Mouse (Mus musculus) olfactory bulb, adult 2 months (tissue): ENCODE results near the gene Olfr287. TPM values are rescaled to one million over a fixed set of nuclear protein-coding genes. Genes with fewer than 3 reads are reported as not detected.

Experiments
- H3K27ac ChIP-seq: fragments of 200-500 bp; 2 replicates; pipeline ENCODE4 v1.5.1; 2012; ENCODE audit warnings: low read depth, low read length; ENCODE audit not compliant: insufficient read depth
- H3K4me1 ChIP-seq: fragments of 200-500 bp; 2 replicates; pipeline ENCODE4 v1.6.1; 2012; ENCODE audit warnings: low read length; ENCODE audit not compliant: control insufficient read depth, insufficient read depth
- H3K4me3 ChIP-seq: fragments of 200-500 bp; 2 replicates; pipeline ENCODE4 v1.5.1; 2012; ENCODE audit warnings: mild to moderate bottlenecking, low read depth, low read length, moderate library complexity; ENCODE audit not compliant: insufficient read depth
- CTCF ChIP-seq: fragments of 200-500 bp; IDR thresholded peaks from 2 replicates; pipeline ENCODE4 v1.5.1; 2012; ENCODE audit warnings: low read depth, mild to moderate bottlenecking, low read length, moderate library complexity; ENCODE audit not compliant: insufficient read depth
- POLR2A ChIP-seq: fragments of 200-500 bp; IDR thresholded peaks from 2 replicates; pipeline ENCODE4 v1.6.1; 2012; ENCODE audit warnings: mild to moderate bottlenecking, low read depth, low read length, moderate library complexity; ENCODE audit not compliant: insufficient read depth
- WGBS: fragments of 180-500 bp; shearing (Covaris S2); methylation state at CpG from one replicate; pipeline ENCODE4 v1.1.7; 2018; 5-methylcytosine and 5-hydroxymethylcytosine counted together
- polyA plus RNA-seq: library from polyadenylated mRNA; stranded (reverse); fragments of >200 nt; gene quantifications from 2 replicates; pipeline ENCODE4 v1.2.4, GENCODE M21; 2012; ENCODE audit warnings: low replicate concordance; ENCODE audit not compliant: missing spikeins, insufficient read depth, insufficient read length

Gene Olfr287
- polyA plus RNA-seq, 1 experiment: not detected

GRCm38 (mm10) chr15:98213336-98213870 lies 7.5 kb downstream of the Olfr287 start:
- TF ChIP-seq POLR2A: no peak
- TF ChIP-seq CTCF: no peak
- 82% methylated on average over 5 of the region's 5 CpGs for WGBS
- Histone ChIP-seq H3K4me1 (no peaks in the 10 kb centered on the region), H3K4me3 (no peak overlapping the region), H3K27ac (no peak overlapping the region)

- 79% methylated on average over 7 of the region's 7 CpGs for WGBS
These were observed 11.2 kb downstream of the Olfr287 start for GRCm38 (mm10) chr15:98209676-98210075.

GRCm38 (mm10) chr15:98195442-98195841 lies 25.4 kb downstream of the Olfr287 start, which contains the start of gene Olfr288:
TSS of gene Olfr288 (minus strand) at chr15:98195542.
- WGBS: 70% methylated on average over 3 of the region's 3 CpGs
- TF ChIP-seq POLR2A (no peak), CTCF (no peak)
- Histone ChIP-seq H3K4me3 (no peak within 1 kb of the TSS), H3K4me1 (no peaks in the 10 kb centered on the region), H3K27ac (no peak within 1 kb of the TSS)

More at GRCm38 (mm10) chr15:98209676-98210075, 11.2 kb downstream of the Olfr287 start:
- TF ChIP-seq CTCF: no peak
- H3K27ac ChIP-seq: no peak overlapping the region
- H3K4me3 ChIP-seq: no peak overlapping the region
- H3K4me1 ChIP-seq: no peaks in the 10 kb centered on the region

- H3K27ac ChIP-seq: no peak overlapping the region
- H3K4me3 ChIP-seq: no peak overlapping the region
- WGBS: 67% methylated on average over 4 of the region's 4 CpGs
- no peak for TF ChIP-seq CTCF
- TF ChIP-seq POLR2A: no peak
- peaks cover 6% of the 10 kb centered on the region; the same call in 1 of the 2 replicates for H3K4me1 ChIP-seq
These were observed 36.4 kb downstream of the Olfr287 start for GRCm38 (mm10) chr15:98184456-98184855.

GRCm38 (mm10) chr15:98181856-98182570 lies 38.8 kb downstream of the Olfr287 start:
- peak overlapping the region; percentile 48; the same call in 1 of the 2 replicates for H3K27ac ChIP-seq

GRCm38 (mm10) chr15:98181132-98181711 lies 39.6 kb downstream of the Olfr287 start:
- Histone ChIP-seq H3K4me1 (peaks cover 6% of the 10 kb centered on the region; the same call in 1 of the 2 replicates), H3K27ac (peak overlapping the region; percentile 61), H3K4me3 (peak overlapping the region; percentile 46)
- under 1% methylated on average over 30 of the region's 30 CpGs for WGBS
- TF ChIP-seq POLR2A: peak; percentile 67; the same call in 1 of the 2 replicates
- peak; percentile 71 for TF ChIP-seq CTCF

More at GRCm38 (mm10) chr15:98181856-98182570, 38.8 kb downstream of the Olfr287 start:
- no peak for TF ChIP-seq CTCF
- TF ChIP-seq POLR2A: no peak
- peaks cover 6% of the 10 kb centered on the region; the same call in 1 of the 2 replicates for H3K4me1 ChIP-seq
- WGBS: 71% methylated on average over 12 of the region's 12 CpGs
- H3K4me3 ChIP-seq: no peak overlapping the region

- peaks cover 6% of the 10 kb centered on the region; the same call in 1 of the 2 replicates for H3K4me1 ChIP-seq
- H3K4me3 ChIP-seq: peak overlapping the region; percentile 46
- TF ChIP-seq CTCF (no peak), POLR2A (no peak)
- WGBS: 3% methylated on average over 26 of the region's 26 CpGs
- peak overlapping the region; percentile 61 for H3K27ac ChIP-seq
These were observed 40.2 kb downstream of the Olfr287 start for GRCm38 (mm10) chr15:98180567-98181131.

GRCm38 (mm10) chr15:98177320-98177719 lies 43.5 kb downstream of the Olfr287 start:
- H3K27ac ChIP-seq: no peak overlapping the region
- H3K4me3 ChIP-seq: no peak overlapping the region
- peaks cover 6% of the 10 kb centered on the region; the same call in 1 of the 2 replicates for H3K4me1 ChIP-seq
- TF ChIP-seq CTCF (no peak), POLR2A (no peak)
- 80% methylated on average over 3 of the region's 3 CpGs for WGBS

GRCm38 (mm10) chr15:98173821-98174220 lies 47.0 kb downstream of the Olfr287 start:
- no peak overlapping the region for H3K4me3 ChIP-seq
- peaks cover 18% of the 10 kb centered on the region for H3K4me1 ChIP-seq
- TF ChIP-seq CTCF: no peak
- TF ChIP-seq POLR2A: no peak
- H3K27ac ChIP-seq: no peak overlapping the region
- WGBS: 13% methylated on average over 8 of the region's 8 CpGs
